Mouse (Mus musculus): ENCODE results near the gene Tgfbr2. TPM values are rescaled to one million over a fixed set of nuclear protein-coding genes. Genes with fewer than 3 reads are reported as not detected.

The Tgfbr2 gene
- total and polyA plus RNA-seq, 3 experiments = not detected

DNA sequence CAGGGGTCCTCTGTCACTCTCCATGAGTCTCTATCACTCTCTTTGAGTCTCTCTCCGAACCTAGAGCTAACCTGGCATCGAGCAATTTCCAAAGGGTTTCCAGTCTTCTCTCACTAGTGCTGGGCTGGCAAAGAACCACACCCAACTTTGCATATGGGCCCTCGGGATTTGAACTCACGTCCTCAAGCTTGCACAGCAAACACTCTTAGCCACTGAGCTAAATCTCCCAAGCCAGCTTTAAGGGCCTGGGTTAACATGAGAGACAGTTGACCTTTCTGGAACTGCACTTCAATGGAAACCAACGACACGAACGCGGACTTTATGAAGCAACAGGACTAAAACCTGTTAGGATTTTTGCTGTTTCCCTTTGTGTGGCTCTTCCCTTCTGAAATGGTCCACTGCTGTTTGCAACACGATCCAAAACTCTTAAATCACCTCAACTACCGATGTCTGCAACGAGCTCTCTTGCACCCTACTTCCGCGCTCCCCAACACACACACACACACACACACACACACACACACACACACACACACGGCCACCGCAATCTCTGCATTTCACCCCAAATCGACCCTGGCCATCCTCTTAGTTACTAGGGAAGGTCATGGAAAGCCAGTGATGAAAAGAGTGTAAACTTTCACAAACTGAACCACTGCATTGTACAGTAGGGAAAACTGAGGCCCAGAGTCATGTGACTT lies 1.5 kb downstream of the Tgfbr2 start:
- Histone ChIP-seq H3K36me3 (ENCODE audit: control insufficient read depth in 1 of 2, insufficient read depth in 2 of 2, low read length in 2 of 2) (no peaks in the 10 kb centered on the region), H3K9me3 (replicated peaks; ENCODE audit: insufficient read depth, low read length) (no peaks in the 10 kb centered on the region), H3K27ac (ENCODE audit: control insufficient read depth, low read depth, low read length) (no peak overlapping the region), H3K27me3 (ENCODE audit: control insufficient read depth in 1 of 2, insufficient read depth in 2 of 2, low read length in 2 of 2) (no peaks in the 10 kb centered on the region), H3K79me2 (ENCODE audit: control insufficient read depth, insufficient read depth, low read length, poor library complexity) (no peaks in the 10 kb centered on the region), H3K4me1 (ENCODE audit: control insufficient read depth in 1 of 2, insufficient read depth in 2 of 2, low read length in 2 of 2) (no peaks in the 10 kb centered on the region), H3K4me3 (ENCODE audit: control insufficient read depth in 1 of 2, insufficient read depth in 1 of 2, low read depth in 2 of 2, low read length in 2 of 2) (no peak overlapping the region), H3K9ac (ENCODE audit: control insufficient read depth, low read depth, low read length, poor library complexity, severe bottlenecking) (no peak overlapping the region)
- TF ChIP-seq POLR2AphosphoS2 (IDR thresholded peaks at IDR 0.05; ENCODE audit: low read length) = no peak
- TF ChIP-seq HCFC1 (IDR thresholded peaks at IDR 0.05; ENCODE audit: low read depth, low read length) = no peak
- no peak for TF ChIP-seq USF1 (IDR thresholded peaks at IDR 0.05; ENCODE audit: low read depth, low read length)
- TF ChIP-seq ZC3H11A (IDR thresholded peaks at IDR 0.05; ENCODE audit: low read depth, low read length) = no peak
- no peak for TF ChIP-seq RCOR1 (IDR thresholded peaks at IDR 0.05; ENCODE audit: low read depth, low read length)
- no peak for TF ChIP-seq BHLHE40 (IDR thresholded peaks at IDR 0.05; ENCODE audit: borderline replicate concordance, low read depth, low read length)
- DNase-seq (ENCODE audit: low read depth, low spot score) = no peak

DNA sequence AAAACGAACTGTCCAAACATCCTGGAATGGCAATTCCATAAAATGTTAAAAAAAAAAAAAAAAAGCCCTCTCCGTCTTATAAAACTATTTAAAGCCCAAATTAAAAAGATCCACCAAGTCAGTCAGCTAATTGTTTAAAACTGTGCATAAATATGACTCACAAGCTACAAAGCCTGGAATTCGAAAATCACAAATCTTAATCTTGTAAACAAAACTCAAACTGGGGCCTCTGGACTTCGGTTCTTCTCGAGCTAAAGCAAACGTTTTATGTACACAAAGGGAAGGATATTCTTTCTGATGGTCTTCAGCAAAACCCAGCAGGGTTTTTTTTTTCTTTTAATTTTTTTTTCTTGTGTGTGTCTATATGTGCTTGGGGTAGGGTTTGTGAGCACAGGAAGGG lies 2.1 kb downstream of the Tgfbr2 start:
- Histone ChIP-seq H3K4me3 (ENCODE audit: control insufficient read depth in 1 of 2, insufficient read depth in 1 of 2, low read depth in 2 of 2, low read length in 2 of 2) (no peak overlapping the region), H3K79me2 (ENCODE audit: control insufficient read depth, insufficient read depth, low read length, poor library complexity) (no peaks in the 10 kb centered on the region), H3K27me3 (ENCODE audit: control insufficient read depth in 1 of 2, insufficient read depth in 2 of 2, low read length in 2 of 2) (no peaks in the 10 kb centered on the region), H3K36me3 (ENCODE audit: control insufficient read depth in 1 of 2, insufficient read depth in 2 of 2, low read length in 2 of 2) (no peaks in the 10 kb centered on the region), H3K9ac (ENCODE audit: control insufficient read depth, low read depth, low read length, poor library complexity, severe bottlenecking) (no peak overlapping the region), H3K4me1 (ENCODE audit: control insufficient read depth in 1 of 2, insufficient read depth in 2 of 2, low read length in 2 of 2) (no peaks in the 10 kb centered on the region), H3K27ac (ENCODE audit: control insufficient read depth, low read depth, low read length) (no peak overlapping the region), H3K9me3 (replicated peaks; ENCODE audit: insufficient read depth, low read length) (no peaks in the 10 kb centered on the region)
- TF ChIP-seq SMC3 (IDR thresholded peaks at IDR 0.05; ENCODE audit: low read depth, low read length) = no peak
- no peak for TF ChIP-seq USF1 (IDR thresholded peaks at IDR 0.05; ENCODE audit: low read depth, low read length)
- no peak for TF ChIP-seq MYC (IDR thresholded peaks at IDR 0.05; ENCODE audit: low read depth, low read length)
- no peak for TF ChIP-seq MEF2A (IDR thresholded peaks at IDR 0.05; ENCODE audit: extremely low read depth, insufficient replicate concordance, low read depth, low read length, poor library complexity, severe bottlenecking)
- no peak for TF ChIP-seq MAX (IDR thresholded peaks at IDR 0.05; ENCODE audit: low read length)
- TF ChIP-seq JUND (IDR thresholded peaks at IDR 0.05; ENCODE audit: low read depth, low read length) = no peak
- no peak for TF ChIP-seq TAL1 (IDR thresholded peaks at IDR 0.05; ENCODE audit: low read length)
- TF ChIP-seq GABPA (IDR thresholded peaks at IDR 0.05; ENCODE audit: low read depth, low read length) = no peak
- no peak for TF ChIP-seq MYB (IDR thresholded peaks at IDR 0.05; ENCODE audit: low read depth, low read length)
- no peak for TF ChIP-seq MAFK (IDR thresholded peaks at IDR 0.05; ENCODE audit: borderline replicate concordance, low read depth, low read length)
- no peak for DNase-seq (ENCODE audit: low read depth, low spot score)
